Mouse (Mus musculus) neural tube, embryonic 12.5 days (tissue): Measurements from ENCODE around the gene Trim45. TPM values are rescaled to one million over a fixed set of nuclear protein-coding genes. Genes with fewer than 3 reads are reported as not detected.

Experiments
- polyA plus RNA-seq: library from polyadenylated mRNA; unstranded; fragments of >200 nt; fragmentation: Nextera tagmentation; extraction: Ambion mirVana; gene quantifications from 2 replicates; pipeline ENCODE4 v1.2.1, GENCODE M21; 2016

Gene Trim45
- polyA plus RNA-seq, 1 experiment from 2014 or later: 6.4 TPM

Other genes starting within 250 kb of the Trim45 start
- 58.0 and 76.6 TPM in 2 replicates for gene Man1a2, start 236.7 kb upstream of the Trim45 start, polyA plus RNA-seq
- gene Vtcn1, start 96.7 kb upstream of the Trim45 start, polyA plus RNA-seq: not detected in 2 replicates
- gene Ttf2, start 47.5 kb downstream of the Trim45 start, polyA plus RNA-seq: 14.9 and 15.4 TPM in 2 replicates
- 0.05 and 0.06 TPM in 2 replicates for gene Cd101, start 107.4 kb downstream of the Trim45 start, polyA plus RNA-seq
- 3.0 and 3.1 TPM in 2 replicates for gene Ptgfrn, start 188.1 kb downstream of the Trim45 start, polyA plus RNA-seq